Mouse (Mus musculus): ENCODE results near the gene Emp1. TPM values are rescaled to one million over a fixed set of nuclear protein-coding genes. Genes with fewer than 3 reads are reported as not detected.

The Emp1 gene
- polyA plus RNA-seq (2014; fragmentation: Illumina TruSeq; extraction: RNeasy Lipid Tissue Mini Kit (QIAGEN cat#74804); ENCODE audit: low read depth, low replicate concordance): 1,123 TPM

GRCm38 (mm10) chr6:135362459-135363159, at the start of gene Emp1:
Gene Emp1 (plus strand): TSS chr6:135362545.

Other genes starting within 250 kb of the Emp1 start
- not detected for gene Gprc5d, start 244.3 kb upstream of the Emp1 start, polyA plus RNA-seq (2014; fragmentation: Illumina TruSeq; extraction: RNeasy Lipid Tissue Mini Kit (QIAGEN cat#74804); ENCODE audit: low read depth, low replicate concordance)
- gene Fam234b, start 164.6 kb upstream of the Emp1 start, polyA plus RNA-seq (2014; fragmentation: Illumina TruSeq; extraction: RNeasy Lipid Tissue Mini Kit (QIAGEN cat#74804); ENCODE audit: low read depth, low replicate concordance): 2.0 TPM
- 1.5 TPM for gene Hebp1, start 164.5 kb upstream of the Emp1 start, polyA plus RNA-seq (2014; fragmentation: Illumina TruSeq; extraction: RNeasy Lipid Tissue Mini Kit (QIAGEN cat#74804); ENCODE audit: low read depth, low replicate concordance)
- not detected for gene Gsg1, start 108.2 kb upstream of the Emp1 start, polyA plus RNA-seq (2014; fragmentation: Illumina TruSeq; extraction: RNeasy Lipid Tissue Mini Kit (QIAGEN cat#74804); ENCODE audit: low read depth, low replicate concordance)
- not detected for gene Pbp2, start 52.1 kb upstream of the Emp1 start, polyA plus RNA-seq (2014; fragmentation: Illumina TruSeq; extraction: RNeasy Lipid Tissue Mini Kit (QIAGEN cat#74804); ENCODE audit: low read depth, low replicate concordance)